In genomic region chr3:86004751-86005150, GRCm38 (mm10) we compare ENCODE assay signal across 37 mouse cellular contexts. TPM values are rescaled to one million over a fixed set of nuclear protein-coding genes. Genes with fewer than 3 reads are reported as not detected.
"Had no signal": no experiment of that assay in that cellular context is flagged by ENCODE, and none has a peak within 500 bp of the region (broad histone marks: within the 10 kb centered on the region; RNA-seq: fewer than 3 reads in every experiment).

No protein-coding gene starts in this region.

- H3K9ac ChIP-seq: heart, embryonic 12.5 days; heart, embryonic 13.5 days; heart, embryonic 15.5 days; hindbrain, embryonic 12.5 days; hindbrain, embryonic 13.5 days; hindbrain, embryonic 14.5 days; hindbrain, embryonic 15.5 days; intestine, embryonic 15.5 days; kidney, embryonic 15.5 days had no signal

- DNase-seq: heart, postnatal 14 days; heart, postnatal 36 days; heart, postnatal 4 days; kidney, adult 11 months; kidney, adult 2 months; kidney, adult 8-10 months; kidney, adult 9 months; kidney, postnatal 10 days; kidney, postnatal 14 days; kidney, postnatal 25 days; kidney, postnatal 36 days; kidney, postnatal 4 days; layer of hippocampus, adult 9-11 months; layer of hippocampus, postnatal 36 days had no signal

- H3K4me1 ChIP-seq: heart, embryonic 15.5 days; hindbrain, embryonic 12.5 days; hindbrain, embryonic 13.5 days; hindbrain, embryonic 15.5 days; intestine, embryonic 15.5 days; kidney, embryonic 15.5 days had no signal

- H3K9me3 ChIP-seq: heart, embryonic 12.5 days; heart, embryonic 13.5 days; heart, embryonic 15.5 days; hindbrain, embryonic 13.5 days; hindbrain, embryonic 15.5 days; intestine, embryonic 15.5 days; kidney, embryonic 15.5 days had no signal

- H3K36me3 ChIP-seq: heart, embryonic 15.5 days; hindbrain, embryonic 12.5 days; hindbrain, embryonic 13.5 days; hindbrain, embryonic 15.5 days had no signal

- H3K4me3 ChIP-seq: heart, embryonic 12.5 days; heart, embryonic 13.5 days; heart, embryonic 15.5 days; hindbrain, embryonic 10.5 days; hindbrain, embryonic 12.5 days; hindbrain, embryonic 13.5 days; hindbrain, embryonic 15.5 days; intestine, embryonic 15.5 days; kidney, embryonic 15.5 days; layer of hippocampus, adult 2 months; left cerebral cortex, adult 2 months had no signal

- H3K27ac ChIP-seq: heart, embryonic 13.5 days; heart, embryonic 15.5 days; hindbrain, embryonic 10.5 days; hindbrain, embryonic 12.5 days; hindbrain, embryonic 13.5 days; hindbrain, embryonic 14.5 days; hindbrain, embryonic 15.5 days; hindbrain, postnatal 0 days; intestine, embryonic 15.5 days; kidney, embryonic 15.5 days; kidney, postnatal 0 days; layer of hippocampus, adult 2 months; left cerebral cortex, adult 2 months had no signal

RNA-seq across cellular contexts. Expression of gene Prss48, which starts 2.5 kb away (rescaled TPM):
- total RNA-seq: heart, postnatal 14 days; heart, postnatal 25 days; heart, postnatal 36 days; heart, postnatal 4 days; hematopoietic stem cell, adult 5-6 weeks; hindbrain, postnatal 0 days; layer of hippocampus, adult 18-20 months; layer of hippocampus, adult 2 months; layer of hippocampus, adult 8-10 months; layer of hippocampus, postnatal 10 days; layer of hippocampus, postnatal 14 days; layer of hippocampus, postnatal 25 days; layer of hippocampus, postnatal 36 days; left cerebral cortex, adult 18-20 months; left cerebral cortex, adult 2 months; left cerebral cortex, adult 8-10 months had no signal
